ENCODE assay signal across 27 mouse cellular contexts in genomic region chr3:131096105-131096504, GRCm38 (mm10).
"Had no signal": no experiment of that assay in that cellular context is flagged by ENCODE, and none has a peak within 500 bp of the region (broad histone marks: within the 10 kb centered on the region; RNA-seq: fewer than 3 reads in every experiment).

No protein-coding gene starts in this region.

- H3K27ac ChIP-seq: kidney, postnatal 0 days; layer of hippocampus, adult 2 months; limb, embryonic 10.5 days; limb, embryonic 13.5 days; liver, embryonic 12.5 days; liver, embryonic 15.5 days; lung, embryonic 15.5 days; midbrain, embryonic 10.5 days; midbrain, embryonic 13.5 days; neural tube, embryonic 12.5 days; neural tube, embryonic 15.5 days; stomach, postnatal 0 days had no signal

- H3K4me1 ChIP-seq: liver, embryonic 12.5 days; liver, embryonic 15.5 days; megakaryocyte, embryonic 14.5 days; midbrain, embryonic 10.5 days; midbrain, embryonic 13.5 days; neural tube, embryonic 12.5 days; neural tube, embryonic 15.5 days had no signal

- H3K27me3 ChIP-seq: limb, embryonic 13.5 days; liver, embryonic 15.5 days; lung, embryonic 15.5 days; midbrain, embryonic 13.5 days; neural tube, embryonic 12.5 days had no signal

- H3K36me3 ChIP-seq: limb, embryonic 10.5 days; limb, embryonic 13.5 days; liver, embryonic 12.5 days; liver, embryonic 15.5 days; lung, embryonic 15.5 days; midbrain, embryonic 10.5 days; midbrain, embryonic 13.5 days; neural tube, embryonic 12.5 days; neural tube, embryonic 15.5 days had no signal

- DNase-seq: kidney, adult 2 months; kidney, postnatal 25 days; layer of hippocampus, adult 9-11 months; layer of hippocampus, postnatal 36 days; liver; lung, adult 18-20 months; lung, postnatal 10 days; lung, postnatal 36 days; right cerebral cortex, adult 18-20 months; right cerebral cortex, postnatal 14 days; right cerebral cortex, postnatal 4 days; thymus, adult 2 months; thymus, postnatal 14 days; thymus, postnatal 4 days had no signal

- ATAC-seq: liver, embryonic 12.5 days; midbrain, embryonic 13.5 days had no signal

- H3K4me3 ChIP-seq: layer of hippocampus, adult 2 months; limb, embryonic 10.5 days; limb, embryonic 13.5 days; liver, embryonic 12.5 days; liver, embryonic 15.5 days; lung, embryonic 15.5 days; megakaryocyte, embryonic 14.5 days; midbrain, embryonic 10.5 days; midbrain, embryonic 13.5 days; neural tube, embryonic 12.5 days; neural tube, embryonic 15.5 days had no signal
